Mouse (Mus musculus) C2C12 (cell line): ENCODE results near the gene Arhgef10l.

ENCODE experiments used
- CEBPB ChIP-seq: IDR thresholded peaks from one replicate; pipeline ENCODE4 v1.6.1; 2011; ENCODE audit warnings: low read depth, mild to moderate bottlenecking, control low read depth, moderate library complexity
- CTCF ChIP-seq: IDR thresholded peaks from one replicate; pipeline ENCODE4 v1.5.1; 2011; ENCODE audit not compliant: control insufficient read depth, insufficient read depth, insufficient read length
- FOSL1 ChIP-seq: IDR thresholded peaks from one replicate; pipeline ENCODE4 v1.8.0; 2011; ENCODE audit warnings: mild to moderate bottlenecking, low read length; ENCODE audit not compliant: poor library complexity, insufficient read depth, severe bottlenecking
- MYOD1 ChIP-seq: IDR thresholded peaks from one replicate; pipeline ENCODE4 v1.6.1; 2011; ENCODE audit warnings: low read depth; ENCODE audit not compliant: control insufficient read depth, insufficient read length
- MYOG ChIP-seq: IDR thresholded peaks from one replicate; pipeline ENCODE4 v1.6.1; 2011; ENCODE audit not compliant: control insufficient read depth, insufficient read length; ENCODE audit errors: extremely low read depth
- USF1 ChIP-seq: IDR thresholded peaks from one replicate; pipeline ENCODE4 v1.6.1; 2011; ENCODE audit warnings: low read depth, mild to moderate bottlenecking, control low read depth, moderate library complexity

DNA sequence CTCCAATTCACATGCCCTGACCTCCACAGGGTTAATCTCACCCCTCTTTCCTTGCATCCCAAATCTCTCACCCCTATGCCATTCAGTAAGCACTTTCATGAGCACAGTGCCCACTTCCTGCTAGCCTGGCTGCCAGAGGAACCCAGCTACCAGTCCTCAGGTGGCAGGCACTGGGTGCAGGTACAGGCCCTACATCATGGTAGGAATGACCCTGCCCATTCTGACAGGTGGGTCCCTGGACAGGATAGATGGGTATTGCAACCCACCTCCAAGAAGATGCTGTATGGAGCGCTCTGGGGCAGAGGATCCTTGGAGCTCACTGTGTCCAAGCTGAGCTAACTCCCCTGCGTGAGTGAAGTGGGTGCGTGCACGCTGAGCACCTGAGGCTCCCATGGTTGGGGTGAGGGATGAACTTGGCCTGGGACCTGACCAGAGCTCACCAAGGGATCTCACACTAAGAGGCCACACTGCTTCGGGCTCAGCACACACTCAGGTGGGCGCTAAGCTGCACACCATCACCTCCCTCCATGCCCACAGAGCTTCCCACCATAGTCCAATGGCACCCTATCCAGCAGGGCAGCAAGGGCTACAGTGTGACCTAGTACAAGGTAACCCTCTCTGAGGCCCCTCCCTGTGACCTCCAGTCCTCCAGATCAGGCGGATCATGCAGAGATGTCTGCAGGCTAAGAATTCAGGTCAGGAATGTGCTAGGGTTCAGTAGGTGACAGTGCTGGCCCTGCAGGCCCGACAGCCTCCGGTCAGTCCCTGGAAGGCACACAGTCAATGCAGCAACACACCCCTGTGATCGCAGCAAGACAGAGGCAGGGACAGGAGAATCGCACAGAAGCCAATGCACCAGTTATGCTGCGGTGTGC, 39.9 kb downstream of the Arhgef10l start:
- TF ChIP-seq MYOG (no peak), CTCF (no peak), MYOD1 (no peak), FOSL1 (no peak), USF1 (no peak), CEBPB (no peak)
